Mouse (Mus musculus) CH12.LX (cell line): ENCODE measurements around the gene Hes5. TPM values are rescaled to one million over a fixed set of nuclear protein-coding genes. Genes with fewer than 3 reads are reported as not detected.

Experiments used
- DNase-seq: peaks from one replicate; pipeline ENCODE4 v3.0.0-alpha.2; 2013; ENCODE audit errors: extremely low read depth
- H3K27ac ChIP-seq: 2 replicates; pipeline ENCODE4 v1.5.1; 2012; ENCODE audit warnings: low read depth, mild to moderate bottlenecking, control low read depth, moderate library complexity; ENCODE audit not compliant: insufficient read depth
- H3K27me3 ChIP-seq: replicated peaks from 2 replicates; pipeline ENCODE3; 2012; ENCODE audit warnings: inconsistent platforms
- H3K36me3 ChIP-seq, 2 experiments: replicated peaks in 1 of 2; 2 replicates each; pipeline versions ENCODE3 to v1.6.1; 2012; ENCODE audit warnings: inconsistent platforms in 1 of 2, low read length in 1 of 2, mild to moderate bottlenecking in 1 of 2, mixed read lengths in 1 of 2, moderate library complexity in 1 of 2; ENCODE audit not compliant: control insufficient read depth in 1 of 2, insufficient read depth in 1 of 2
- H3K4me1 ChIP-seq, 2 experiments: 2 replicates each; pipeline ENCODE4 v1.6.1; 2012; ENCODE audit warnings: inconsistent platforms in 1 of 2, moderate library complexity in 1 of 2; ENCODE audit not compliant: insufficient read depth in 2 of 2, control insufficient read depth in 1 of 2
- H3K4me2 ChIP-seq: 2 replicates; pipeline ENCODE4 v1.6.1; 2012; ENCODE audit warnings: low read depth, mild to moderate bottlenecking, control low read depth; ENCODE audit not compliant: poor library complexity, insufficient read depth, severe bottlenecking
- H3K4me3 ChIP-seq, 3 experiments: fragments of 150-350 bp in 1 of 3; sonication (generic) in 1 of 3; replicated peaks in 1 of 3; 2 replicates each; pipeline versions ENCODE3 to v1.5.1; 2011 to 2012; ENCODE audit warnings: low read depth in 2 of 3, low read length in 2 of 3, mild to moderate bottlenecking in 2 of 3, moderate library complexity in 2 of 3, control low read depth in 1 of 3, improper control_type of control experiment in 1 of 3, inconsistent platforms in 1 of 3, mixed read lengths in 1 of 3; ENCODE audit not compliant: poor library complexity in 1 of 3
- H3K79me2 ChIP-seq: replicated peaks from 2 replicates; pipeline ENCODE4 v1.6.1; 2012; ENCODE audit warnings: mild to moderate bottlenecking, moderate library complexity; ENCODE audit not compliant: control insufficient read depth, poor library complexity, insufficient read depth, severe bottlenecking; ENCODE audit errors: extremely low read depth
- H3K9ac ChIP-seq: 2 replicates; pipeline ENCODE4 v1.6.1; 2012; ENCODE audit warnings: low read depth, mild to moderate bottlenecking, control low read depth, moderate library complexity; ENCODE audit not compliant: insufficient read depth
- H3K9me3 ChIP-seq: replicated peaks from 2 replicates; pipeline ENCODE3; 2012; ENCODE audit warnings: low read length, inconsistent platforms, mixed read lengths
- BHLHE40 ChIP-seq: IDR thresholded peaks from 2 replicates; pipeline ENCODE4 v1.6.1; 2011; ENCODE audit warnings: mild to moderate bottlenecking, low read depth, low read length, improper control_type of control experiment
- CHD1 ChIP-seq: IDR thresholded peaks from 2 replicates; pipeline ENCODE4 v1.6.1; 2012; ENCODE audit warnings: low read depth, low read length, improper control_type of control experiment, inconsistent platforms
- CTCF ChIP-seq, 2 experiments: IDR thresholded peaks in 1 of 2; conservative IDR thresholded peaks in 1 of 2; 2 replicates each; pipeline ENCODE4 v1.5.1; 2011 to 2012; ENCODE audit warnings: low read depth in 2 of 2, low read length in 2 of 2, improper control_type of control experiment in 1 of 2, inconsistent platforms in 1 of 2, mild to moderate bottlenecking in 1 of 2, moderate library complexity in 1 of 2
- ELF1 ChIP-seq: IDR thresholded peaks from 2 replicates; pipeline ENCODE4 v1.6.1; 2014; ENCODE audit warnings: low read depth, mild to moderate bottlenecking, inconsistent platforms, low read length, improper control_type of control experiment
- ETS1 ChIP-seq: conservative IDR thresholded peaks from 2 replicates; pipeline ENCODE4 v1.6.1; 2012; ENCODE audit warnings: low read depth, mild to moderate bottlenecking, inconsistent platforms, low read length, improper control_type of control experiment, moderate library complexity
- GABPA ChIP-seq: IDR thresholded peaks from 2 replicates; pipeline ENCODE4 v1.6.1; 2012; ENCODE audit warnings: low read depth, low read length, improper control_type of control experiment, inconsistent platforms; ENCODE audit not compliant: insufficient replicate concordance
- HCFC1 ChIP-seq: IDR thresholded peaks from 2 replicates; pipeline ENCODE4 v1.6.1; 2012; ENCODE audit warnings: low read depth, mild to moderate bottlenecking, inconsistent platforms, low read length, improper control_type of control experiment
- KAT2A ChIP-seq: IDR thresholded peaks from 2 replicates; pipeline ENCODE4 v1.6.1; 2012; ENCODE audit warnings: low read length, improper control_type of control experiment, inconsistent platforms; ENCODE audit not compliant: insufficient replicate concordance
- MAFK ChIP-seq: IDR thresholded peaks from 2 replicates; pipeline ENCODE4 v1.6.1; 2011; ENCODE audit warnings: low read length, improper control_type of control experiment; ENCODE audit not compliant: insufficient replicate concordance
- MAZ ChIP-seq: IDR thresholded peaks from 2 replicates; pipeline ENCODE4 v1.6.1; 2012; ENCODE audit warnings: low read depth, mild to moderate bottlenecking, inconsistent platforms, low read length, improper control_type of control experiment, moderate library complexity
- MEF2A ChIP-seq: IDR thresholded peaks from 2 replicates; pipeline ENCODE4 v1.6.1; 2014; ENCODE audit warnings: low read depth, mild to moderate bottlenecking, inconsistent platforms, low read length, improper control_type of control experiment, borderline replicate concordance
- NELFE ChIP-seq: IDR thresholded peaks from 2 replicates; pipeline ENCODE4 v1.6.1; 2011; ENCODE audit warnings: low read depth, low read length, improper control_type of control experiment
- NRF1 ChIP-seq: IDR thresholded peaks from 2 replicates; pipeline ENCODE4 v1.6.1; 2014; ENCODE audit warnings: low read depth, mild to moderate bottlenecking, inconsistent platforms, low read length, improper control_type of control experiment, moderate library complexity
- POLR2A ChIP-seq: IDR thresholded peaks from 2 replicates; pipeline ENCODE4 v1.6.1; 2011; ENCODE audit warnings: low read depth, mild to moderate bottlenecking, improper control_type of control experiment, low read length
- POLR2AphosphoS2 ChIP-seq: IDR thresholded peaks from 2 replicates; pipeline ENCODE4 v1.6.1; 2011; ENCODE audit warnings: low read depth, low read length, improper control_type of control experiment
- RAD21 ChIP-seq: IDR thresholded peaks from 2 replicates; pipeline ENCODE4 v1.6.1; 2011; ENCODE audit warnings: low read depth, mild to moderate bottlenecking, low read length, improper control_type of control experiment, moderate library complexity
- RCOR1 ChIP-seq: conservative IDR thresholded peaks from 2 replicates; pipeline ENCODE4 v1.6.1; 2012; ENCODE audit warnings: low read depth, mild to moderate bottlenecking, inconsistent platforms, low read length, improper control_type of control experiment
- SIN3A ChIP-seq: IDR thresholded peaks from 2 replicates; pipeline ENCODE4 v1.6.1; 2012; ENCODE audit warnings: low read length, improper control_type of control experiment, inconsistent platforms
- SMC3 ChIP-seq: IDR thresholded peaks from 2 replicates; pipeline ENCODE4 v1.6.1; 2011; ENCODE audit warnings: low read depth, low read length, improper control_type of control experiment
- TCF12 ChIP-seq: IDR thresholded peaks from 2 replicates; pipeline ENCODE4 v1.6.1; 2014; ENCODE audit warnings: low read depth, mild to moderate bottlenecking, inconsistent platforms, low read length, improper control_type of control experiment
- USF2 ChIP-seq: conservative IDR thresholded peaks from 2 replicates; pipeline ENCODE4 v1.6.1; 2011; ENCODE audit warnings: low read depth, low read length, improper control_type of control experiment
- ZC3H11A ChIP-seq: IDR thresholded peaks from 2 replicates; pipeline ENCODE4 v1.6.1; 2012; ENCODE audit warnings: low read depth, mild to moderate bottlenecking, inconsistent platforms, low read length, improper control_type of control experiment
- ZKSCAN1 ChIP-seq: IDR thresholded peaks from 2 replicates; pipeline ENCODE4 v1.6.1; 2012; ENCODE audit warnings: low read depth, inconsistent platforms, low read length, improper control_type of control experiment, borderline replicate concordance
- ZMIZ1 ChIP-seq: IDR thresholded peaks from 2 replicates; pipeline ENCODE4 v1.6.1; 2012; ENCODE audit warnings: low read depth, mild to moderate bottlenecking, inconsistent platforms, low read length, improper control_type of control experiment
- ZNF384 ChIP-seq: IDR thresholded peaks from 2 replicates; pipeline ENCODE4 v1.6.1; 2012; ENCODE audit warnings: low read depth, low read length, improper control_type of control experiment, inconsistent platforms
- dilution Hi-C: fragments of 300-500 bp; cut with MboI; formaldehyde crosslinking; loops from 2 replicates; pipeline ENCODE4 v1.14.3; 2020; ENCODE audit warnings: low sequenced_read_pairs; ENCODE audit not compliant: extremely low pct_unique_long_range_greater_than_20kb, extremely low pct_ligation_motif_present
- in situ Hi-C: fragments of 300-500 bp; cut with MboI; formaldehyde crosslinking; loops from 3 replicates; pipeline ENCODE4 v1.14.3; 2019; ENCODE audit warnings: low sequenced_read_pairs, low pct_ligation_motif_present, low pct_unique_long_range_greater_than_20kb, mixed read lengths
- polyA plus RNA-seq: library from polyadenylated mRNA; unstranded; fragments of >175 nt; gene quantifications from 2 replicates; pipeline ENCODE4 v1.2.1, GENCODE M21; 2012; ENCODE audit warnings: low read depth; ENCODE audit not compliant: insufficient read length
- total RNA-seq, 2 experiments: library from RNA; depleted of rRNA; stranded (reverse); fragments of 300-350 nt in 1 of 2; fragments of >200 nt in 1 of 2; gene quantifications; 2 replicates each; pipeline ENCODE4 v1.2.3; 2012 to 2014

Hes5 gene
- total and polyA plus RNA-seq, 3 experiments = 1.7 to 6.8 (median 2.1) TPM

- no peak for DNase-seq
- Histone ChIP-seq H3K9ac (no peak overlapping the region), H3K4me1 (peaks cover 38 to 54% of the 10 kb centered on the region in 2 experiments), H3K36me3 (peaks cover 32 to 37% of the 10 kb centered on the region in 2 experiments), H3K4me3 (no peak overlapping the region), H3K27me3 (no peaks in the 10 kb centered on the region)
- TF ChIP-seq ZC3H11A (no peak), TCF12 (no peak), RCOR1 (no peak), ZNF384 (no peak), RAD21 (no peak), ELF1 (no peak), MEF2A (no peak)
- TF ChIP-seq, all 38 proteins: peak for 0
- dilution Hi-C loops = no loop called here
- Histone ChIP-seq H3K4me2 (no peak overlapping the region), H3K79me2 (no peaks in the 10 kb centered on the region), H3K9me3 (peaks cover 14% of the 10 kb centered on the region), H3K27ac (peak overlapping the region; percentile 63)
- in situ Hi-C loops = no loop called here
Observed at GRCm38 (mm10) chr4:154916662-154917061, 44.1 kb upstream of the Hes5 start.

- peaks cover 64 to 67% of the 10 kb centered on the region in 2 experiments for H3K36me3 ChIP-seq
- no peaks in the 10 kb centered on the region for H3K27me3 ChIP-seq
- H3K9ac ChIP-seq = no peak overlapping the region
- peaks cover 24% of the 10 kb centered on the region for H3K79me2 ChIP-seq
- dilution Hi-C loops = no loop called here
- no peak for DNase-seq
- in situ Hi-C loops = no loop called here
- peaks cover 13 to 33% of the 10 kb centered on the region in 2 experiments for H3K4me1 ChIP-seq
- TF ChIP-seq HCFC1 (no peak), ZKSCAN1 (no peak), CTCF (conservative IDR thresholded peaks at IDR 0.05 in 1 of 2, IDR thresholded peaks at IDR 0.05 in 1 of 2; ENCODE audit: low read depth in 2 of 2, low read length in 2 of 2) (no peak), POLR2A (no peak), MAZ (no peak), RAD21 (no peak), ZMIZ1 (no peak)
- no peak overlapping the region for H3K27ac ChIP-seq
- no peak overlapping the region for H3K4me3 ChIP-seq
- no peak overlapping the region for H3K4me2 ChIP-seq
- peaks cover 18% of the 10 kb centered on the region for H3K9me3 ChIP-seq
Observed at GRCm38 (mm10) chr4:154922291-154922690, 38.4 kb upstream of the Hes5 start.

- Histone ChIP-seq H3K4me1 (peaks cover 13 to 33% of the 10 kb centered on the region in 2 experiments), H3K36me3 (peaks cover 57 to 61% of the 10 kb centered on the region in 2 experiments), H3K79me2 (peaks cover 25% of the 10 kb centered on the region), H3K9ac (no peak overlapping the region), H3K4me3 (no peak overlapping the region), H3K27me3 (no peaks in the 10 kb centered on the region), H3K27ac (no peak overlapping the region), H3K9me3 (peaks cover 12% of the 10 kb centered on the region), H3K4me2 (no peak overlapping the region)
- in situ Hi-C loops (no loop called here), dilution Hi-C loops (no loop called here)
- DNase-seq = no peak
- TF ChIP-seq RCOR1 (no peak), ETS1 (no peak), TCF12 (no peak), BHLHE40 (no peak), RAD21 (no peak), SIN3A (no peak), USF2 (no peak), NRF1 (no peak), GABPA (no peak), ZNF384 (no peak), MAFK (no peak), POLR2AphosphoS2 (no peak), NELFE (no peak), POLR2A (no peak), ELF1 (no peak), HCFC1 (no peak), KAT2A (no peak), CTCF (conservative IDR thresholded peaks at IDR 0.05 in 1 of 2, IDR thresholded peaks at IDR 0.05 in 1 of 2; ENCODE audit: low read depth in 2 of 2, low read length in 2 of 2) (no peak), CHD1 (no peak), SMC3 (no peak)
Observed at GRCm38 (mm10) chr4:154922931-154923330, 37.8 kb upstream of the Hes5 start.
